Mouse (Mus musculus) spleen, adult 18-20 months (tissue): ENCODE results near the gene Lgr4.

Source experiments
- DNase-seq, 2 experiments: peaks; one replicate each; pipeline ENCODE4 v3.0.0; 2022; ENCODE audit warnings: mixed read lengths in 2 of 2

Lgr4 gene

DNA sequence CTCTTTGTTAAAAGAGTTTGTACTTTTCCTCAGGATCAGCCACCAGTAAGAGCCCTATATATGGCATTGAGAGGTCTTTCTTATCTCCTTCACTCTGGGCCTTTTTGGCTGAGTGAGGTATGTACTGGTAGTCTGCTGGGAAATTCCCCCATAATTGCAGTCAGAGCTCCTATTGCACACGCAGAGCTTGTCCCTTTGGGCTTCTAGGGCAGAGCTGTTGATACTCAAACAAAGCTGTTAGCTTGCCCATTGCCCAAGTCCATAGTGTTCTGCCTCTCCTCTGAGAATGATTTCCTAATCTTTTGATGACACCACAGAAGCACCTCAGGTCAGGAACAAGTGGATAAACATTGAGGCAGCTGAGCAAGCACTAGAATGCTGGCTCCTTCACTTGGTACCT, 67.5 kb downstream of the Lgr4 start:
- DNase-seq: no peak

DNA sequence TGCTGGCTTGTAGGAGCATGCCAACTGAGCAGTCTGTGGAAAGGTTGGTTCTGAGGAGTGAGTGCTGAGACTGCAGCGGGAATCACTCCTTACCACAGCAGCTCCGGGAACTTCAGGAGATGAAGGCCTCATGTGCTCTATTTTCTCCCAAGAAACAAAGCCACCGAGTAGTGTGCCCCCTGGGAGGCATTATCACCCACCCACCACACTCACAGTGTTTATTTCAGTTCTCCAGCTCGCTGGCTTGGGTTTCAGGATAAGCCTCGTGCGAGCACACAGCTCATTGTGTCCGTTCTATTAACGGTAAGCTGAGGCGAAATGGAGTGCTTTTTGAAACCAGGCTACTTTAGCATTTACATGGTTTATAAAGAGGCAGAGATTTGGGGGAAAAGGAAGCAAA, 68.1 kb downstream of the Lgr4 start:
- no peak for DNase-seq

DNA sequence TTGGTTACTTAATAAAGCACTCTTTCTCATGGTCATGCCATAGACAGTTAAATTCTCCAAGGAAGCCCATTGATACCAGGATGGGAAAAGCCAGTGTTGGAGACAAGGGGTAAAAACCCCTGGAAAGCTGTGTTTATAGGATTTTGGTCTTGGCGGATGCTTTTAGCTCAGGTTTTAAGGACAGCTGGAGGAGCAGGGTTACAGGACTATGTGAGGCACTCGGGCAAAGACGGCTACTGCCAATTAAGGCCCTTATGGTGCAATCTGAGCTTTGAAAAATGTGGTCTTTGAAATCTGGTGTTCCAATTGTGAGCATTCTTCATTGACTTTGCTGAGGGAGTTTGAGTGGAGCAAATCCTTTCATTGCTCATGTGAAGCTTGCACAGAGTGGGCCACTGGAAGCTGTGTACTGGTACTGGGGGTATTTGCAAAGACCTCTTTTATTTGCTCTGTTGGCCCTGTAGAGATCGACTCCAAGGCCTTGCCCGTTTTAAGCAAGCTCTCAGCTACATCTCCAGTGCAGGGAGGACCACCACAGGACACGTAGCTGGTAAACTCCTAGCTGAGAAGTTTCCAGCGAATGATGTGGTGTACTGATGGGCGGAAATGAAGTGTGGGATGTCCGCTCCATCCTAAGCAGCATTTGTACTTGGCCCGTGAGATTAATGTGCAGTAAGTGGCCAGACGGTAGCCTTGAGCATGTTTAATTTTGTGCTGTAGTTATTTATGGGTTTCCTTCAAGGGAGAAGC, 68.8 kb downstream of the Lgr4 start:
- no peak for DNase-seq

DNA sequence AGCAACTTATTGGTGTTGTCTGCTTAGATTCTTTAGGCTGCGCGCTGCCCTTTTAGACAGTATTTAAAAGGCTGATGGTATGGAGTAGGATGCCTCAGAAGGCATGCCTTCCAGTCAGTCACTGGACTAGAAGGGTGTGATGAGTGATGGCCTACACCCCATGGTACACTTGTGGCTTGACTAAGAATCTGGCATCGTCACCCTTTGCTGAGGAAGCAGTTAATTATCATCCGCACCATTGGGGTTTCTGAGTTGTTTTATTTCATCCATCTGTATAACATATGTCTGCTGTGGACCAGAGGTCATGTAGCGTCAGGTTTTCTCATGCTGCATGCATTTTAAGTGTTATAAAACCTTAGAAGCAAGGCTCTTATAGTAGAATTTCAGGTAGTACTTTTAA, 70.5 kb downstream of the Lgr4 start:
- no peak for DNase-seq

DNA sequence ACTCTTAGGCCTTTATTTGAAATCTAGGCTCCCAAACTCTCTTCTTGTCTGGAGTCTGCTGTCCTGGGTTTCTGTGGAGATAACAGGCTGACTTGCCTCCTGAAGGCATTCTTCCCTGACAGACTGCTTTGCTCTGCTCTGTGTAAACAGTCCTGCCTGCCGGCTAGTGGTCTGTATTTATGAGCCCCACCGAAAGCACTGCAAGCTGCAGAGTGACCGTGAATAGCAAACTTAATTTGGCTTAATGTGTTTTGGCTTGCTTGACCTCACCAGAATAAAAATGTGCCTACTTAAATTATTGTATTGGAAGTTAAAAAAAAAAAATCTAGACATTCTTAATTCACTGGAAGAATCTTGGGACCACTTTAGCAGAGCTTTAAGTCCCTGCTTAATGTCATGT, 71.7 kb downstream of the Lgr4 start:
- no peak for DNase-seq

DNA sequence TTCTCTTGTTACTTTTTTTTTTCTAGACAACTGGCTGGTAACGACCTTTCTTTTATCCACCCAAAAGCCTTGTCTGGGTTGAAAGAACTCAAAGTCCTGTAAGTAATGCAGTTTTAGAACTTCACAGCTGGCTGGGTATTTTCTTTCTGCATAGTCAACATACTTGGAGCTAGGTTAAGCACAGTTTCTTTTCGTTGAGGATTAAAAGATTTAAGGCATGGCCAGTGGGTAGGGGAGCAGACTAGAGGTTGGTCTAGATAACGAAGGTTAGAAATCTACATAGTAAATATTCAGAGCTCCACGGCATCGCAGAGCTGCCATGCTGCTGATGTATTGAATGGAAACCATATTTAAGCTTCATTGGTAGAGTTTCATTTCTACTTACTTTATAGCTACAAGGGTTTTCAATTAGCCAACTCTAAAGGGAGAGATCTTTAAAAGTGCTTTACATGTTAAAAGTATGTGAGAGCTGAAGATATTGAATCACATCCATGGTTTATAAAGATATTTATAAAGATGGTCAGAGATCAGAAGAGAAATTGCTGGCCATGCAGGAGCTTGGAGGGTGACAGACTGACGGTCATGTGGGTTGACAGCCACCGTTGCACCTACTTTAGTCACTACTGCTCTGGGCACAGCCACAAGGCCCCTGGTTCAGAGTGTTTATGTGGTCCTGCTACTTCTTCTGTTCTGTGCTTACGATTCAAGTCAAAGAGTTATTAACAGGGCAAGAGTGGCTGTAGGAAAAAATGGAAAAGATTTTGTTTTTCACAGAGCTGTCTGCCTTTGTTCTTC, 72.4 kb downstream of the Lgr4 start:
- no peak for DNase-seq

DNA sequence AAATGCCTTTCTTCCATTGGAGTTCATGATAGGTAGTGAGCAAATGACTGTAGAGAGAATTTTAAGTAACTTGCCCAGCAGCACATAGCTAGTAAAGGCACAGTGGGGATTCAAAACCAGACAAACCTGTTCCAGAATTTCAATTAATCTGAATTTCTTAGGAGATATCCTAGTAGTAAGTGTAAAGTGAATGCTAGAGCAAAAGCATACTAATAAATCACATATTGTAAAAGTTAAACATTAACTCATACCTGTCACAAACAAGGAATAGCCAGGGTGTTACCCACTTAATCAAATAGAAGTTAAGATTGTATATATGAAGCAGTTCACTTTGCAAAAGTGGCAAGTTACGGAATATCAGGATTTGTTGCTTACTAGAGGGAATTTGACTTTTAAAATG, 74.3 kb downstream of the Lgr4 start:
- DNase-seq: no peak

DNA sequence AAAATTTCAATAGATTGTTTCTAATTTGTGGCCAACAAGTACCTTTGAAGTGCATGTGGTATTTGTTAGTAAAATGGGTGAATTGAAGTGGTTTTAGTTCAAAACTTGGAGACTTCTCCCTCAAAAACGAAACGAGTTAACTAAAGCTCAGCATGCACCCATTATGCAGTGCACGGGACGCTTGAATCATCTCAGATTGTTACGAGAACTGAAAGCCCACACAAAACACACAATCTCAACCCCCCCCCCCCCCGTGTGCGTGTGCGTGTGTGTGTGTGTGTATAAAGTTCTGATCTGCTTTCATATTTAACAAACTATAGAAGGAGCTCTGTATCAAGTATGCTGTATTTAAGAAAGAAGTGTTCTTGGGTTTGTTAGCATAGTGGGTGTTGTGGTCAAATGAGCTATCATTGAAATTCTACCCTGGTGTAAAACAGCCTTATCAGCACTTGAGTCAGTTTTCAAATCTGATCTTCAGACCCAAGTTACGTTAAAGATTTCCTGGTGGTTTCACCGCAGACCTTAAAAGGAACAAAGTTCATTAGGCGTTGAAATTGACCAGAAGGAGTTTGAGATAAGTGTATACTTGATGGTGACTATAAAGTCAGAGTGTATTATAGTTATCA, 75.1 kb downstream of the Lgr4 start:
- no peak for DNase-seq

DNA sequence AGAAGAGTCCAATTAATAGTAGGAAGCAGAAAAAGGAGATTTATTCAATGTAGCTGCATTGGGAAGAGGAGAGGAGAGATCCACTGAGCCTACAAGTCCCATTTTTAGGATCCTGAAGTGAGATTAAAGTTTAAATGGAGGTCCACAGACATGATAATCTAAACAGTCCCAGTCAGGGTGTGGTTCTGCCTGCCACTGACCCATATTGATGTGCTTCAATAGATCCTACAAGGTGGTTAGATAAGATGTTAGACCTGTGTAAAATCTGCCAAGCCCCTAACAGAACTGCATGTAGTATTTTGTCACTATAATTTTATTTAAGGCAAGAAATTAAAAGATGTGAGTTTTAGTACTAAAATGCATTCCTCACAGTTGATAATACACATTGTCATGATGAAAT, 76.0 kb downstream of the Lgr4 start:
- DNase-seq: no peak

DNA sequence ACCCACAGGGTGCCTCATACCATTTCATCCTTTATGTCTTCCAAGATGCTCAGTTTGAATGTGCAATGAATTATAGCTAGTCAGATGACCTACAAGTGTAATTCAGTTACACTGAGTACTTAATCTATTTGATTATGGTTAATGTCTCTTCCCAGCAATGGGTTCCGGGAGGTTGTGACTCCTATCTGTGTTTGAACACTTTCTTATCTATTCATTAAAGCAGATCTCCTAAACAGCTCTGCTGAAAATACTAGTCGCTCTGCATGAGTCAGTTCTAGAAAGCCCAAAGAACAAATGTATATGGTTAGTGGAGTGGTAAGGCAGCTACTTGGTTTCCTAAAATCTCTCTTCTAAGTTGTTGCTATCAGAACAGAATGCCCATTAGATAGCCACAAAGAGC, 77.6 kb downstream of the Lgr4 start:
- DNase-seq: no peak

DNA sequence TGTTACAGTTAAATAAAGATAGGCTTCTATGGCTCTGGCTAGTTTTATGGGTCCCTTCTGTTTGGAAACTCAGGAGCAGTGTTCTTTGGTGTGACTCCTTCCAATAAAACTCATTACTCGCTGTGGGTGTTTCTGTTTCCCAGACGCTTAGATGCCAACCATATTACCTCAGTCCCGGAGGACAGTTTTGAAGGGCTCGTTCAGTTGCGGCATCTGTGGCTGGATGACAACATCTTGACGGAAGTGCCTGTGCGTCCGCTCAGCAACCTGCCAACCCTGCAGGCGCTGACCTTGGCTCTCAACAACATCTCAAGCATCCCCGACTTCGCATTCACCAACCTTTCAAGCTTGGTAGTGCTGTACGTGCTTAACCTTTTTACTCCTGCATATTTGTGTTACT, 79.0 kb downstream of the Lgr4 start:
- no peak for DNase-seq

DNA sequence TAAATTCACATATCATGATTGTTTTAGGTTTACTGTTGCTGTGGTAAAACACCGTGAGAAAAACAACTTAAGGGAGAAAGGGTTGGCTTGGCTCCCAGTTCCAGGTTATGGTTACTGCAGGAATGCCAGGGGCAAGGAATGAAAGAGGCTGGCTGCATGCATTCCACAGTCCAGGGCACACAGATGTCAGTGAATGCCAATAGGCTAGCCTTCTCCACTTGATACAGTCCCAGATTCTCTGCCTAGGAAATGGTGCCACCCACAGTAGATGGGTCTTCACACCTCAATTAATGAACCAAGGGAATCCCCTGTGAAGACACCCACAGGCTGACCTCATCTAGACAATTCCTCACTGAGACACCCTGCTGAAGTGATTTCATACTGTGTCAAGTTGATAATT, 87.2 kb downstream of the Lgr4 start:
- DNase-seq: no peak

DNA sequence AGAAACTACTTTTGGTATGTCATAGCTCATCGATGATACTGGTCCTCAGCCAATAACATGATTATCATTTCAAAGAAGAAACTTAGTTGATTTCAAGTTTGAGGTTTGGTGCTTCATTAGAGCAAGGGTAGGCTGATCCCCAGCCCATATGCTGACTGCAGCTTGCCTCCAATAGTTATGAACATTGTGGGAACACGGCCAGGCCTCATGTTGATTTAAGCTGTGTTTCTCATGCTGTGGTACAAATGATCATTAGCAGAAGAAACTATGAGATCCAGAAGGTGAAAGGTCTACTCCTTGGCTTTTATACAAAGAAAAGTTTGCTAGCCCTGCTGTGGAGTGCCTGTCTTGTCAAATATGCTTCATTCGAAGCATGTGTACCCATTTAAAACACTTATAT, 87.7 kb downstream of the Lgr4 start:
- no peak for DNase-seq

DNA sequence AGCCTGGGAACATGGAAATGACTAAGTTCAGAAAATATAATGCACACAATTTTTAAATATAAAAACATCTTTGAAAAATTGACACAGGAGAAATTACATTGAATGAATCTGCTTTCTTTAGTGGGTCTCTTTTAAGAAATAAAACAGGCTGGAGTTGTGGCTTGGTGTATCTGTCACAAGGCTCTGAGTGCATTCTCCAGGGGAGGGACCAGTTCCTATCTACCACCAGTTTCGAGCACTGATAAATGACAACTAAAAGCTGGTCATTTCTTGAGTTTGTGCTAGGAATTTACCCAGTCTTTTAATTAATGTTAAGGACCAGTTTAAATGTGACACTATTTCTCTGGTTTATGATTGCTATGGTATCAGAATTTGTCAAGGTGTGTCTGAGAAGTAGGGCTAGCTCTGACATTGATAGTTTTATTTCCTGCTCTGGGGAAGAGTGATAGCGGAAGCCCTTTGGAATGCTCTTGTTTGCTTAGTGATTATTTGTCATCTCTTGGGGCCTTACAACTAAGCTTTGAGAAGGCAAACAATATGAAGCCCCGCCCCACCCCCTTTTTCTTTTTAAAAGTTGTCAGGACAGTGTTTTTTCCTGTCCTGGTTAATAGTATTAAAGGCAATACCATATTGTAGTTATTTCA, 88.3 kb downstream of the Lgr4 start:
- DNase-seq: no peak

DNA sequence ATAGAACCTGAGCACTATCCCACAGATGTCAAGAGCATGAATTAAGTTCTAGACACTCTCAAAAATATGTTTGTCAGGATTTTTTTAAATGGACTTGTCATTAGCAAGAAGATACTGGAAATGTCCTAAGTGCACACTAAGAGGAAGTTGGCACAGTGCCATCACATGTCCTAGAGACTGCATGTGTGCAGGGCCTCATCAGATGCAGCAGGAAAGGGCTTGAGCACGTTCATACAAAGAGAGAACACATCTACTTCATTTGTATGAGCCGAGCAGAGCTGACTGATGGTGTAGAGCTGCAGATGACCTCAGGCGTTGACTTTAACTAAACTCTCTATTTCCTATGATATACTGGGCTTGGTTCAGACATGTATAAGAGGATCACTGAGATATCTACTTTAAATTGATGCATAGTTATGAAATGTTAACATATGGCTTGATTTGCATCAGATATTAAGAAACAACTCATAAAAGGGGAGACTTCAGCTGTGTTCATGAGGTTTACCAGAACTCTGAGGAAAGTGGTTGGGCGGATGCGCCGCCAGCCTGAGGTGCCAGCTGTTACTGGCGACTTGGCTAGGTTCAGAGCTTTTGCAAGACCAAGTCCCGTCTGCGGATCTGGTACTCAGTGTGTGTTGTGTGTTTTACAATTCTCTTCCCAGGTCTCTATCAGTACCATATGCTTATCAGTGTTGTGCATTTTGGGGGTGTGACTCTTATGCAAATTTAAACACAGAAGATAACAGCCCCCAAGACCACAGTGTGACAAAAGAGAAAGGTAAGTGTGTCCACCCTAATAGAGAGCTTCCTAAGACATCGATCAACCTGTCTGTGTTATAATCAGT, 90.2 kb downstream of the Lgr4 start:
- DNase-seq: no peak

DNA sequence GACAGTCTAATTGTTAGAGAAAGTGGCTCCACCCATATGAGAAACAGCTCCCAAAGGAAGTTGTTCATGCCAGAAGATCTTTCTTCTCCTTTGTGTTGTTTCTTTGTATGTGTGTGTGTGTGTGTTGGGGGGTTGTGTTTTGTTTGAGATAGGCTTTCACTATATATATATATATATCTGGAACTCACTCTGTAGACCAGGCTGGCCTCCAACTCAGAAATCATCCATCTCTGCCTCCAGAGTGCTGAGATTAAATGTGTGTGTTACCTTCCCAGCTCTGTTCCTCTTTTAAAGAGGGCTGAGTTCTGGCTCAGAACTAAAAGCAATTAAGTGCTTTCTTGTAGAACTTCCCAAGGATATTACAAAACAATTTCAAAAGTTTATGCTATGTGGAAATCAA, 92.0 kb downstream of the Lgr4 start:
- no peak for DNase-seq

DNA sequence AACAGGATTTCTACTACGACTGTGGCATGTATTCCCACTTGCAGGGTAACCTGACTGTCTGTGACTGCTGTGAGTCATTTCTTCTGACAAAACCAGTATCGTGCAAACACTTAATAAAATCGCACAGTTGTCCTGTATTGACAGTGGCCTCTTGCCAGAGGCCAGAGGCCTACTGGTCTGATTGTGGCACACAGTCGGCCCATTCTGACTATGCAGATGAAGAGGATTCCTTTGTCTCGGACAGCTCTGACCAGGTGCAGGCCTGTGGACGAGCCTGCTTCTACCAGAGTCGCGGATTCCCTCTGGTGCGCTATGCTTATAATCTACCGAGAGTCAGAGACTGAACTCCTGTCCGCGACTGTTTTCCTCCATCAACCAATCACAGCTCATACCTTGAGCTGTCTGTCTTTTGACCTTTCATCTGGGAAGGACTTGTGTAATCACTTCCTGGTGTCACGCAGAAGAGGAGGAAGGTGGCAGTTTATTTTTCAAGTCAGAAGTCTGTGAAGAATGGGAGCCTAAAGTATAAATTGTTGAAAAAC, 94.8 kb downstream of the Lgr4 start:
- DNase-seq: no peak

DNA sequence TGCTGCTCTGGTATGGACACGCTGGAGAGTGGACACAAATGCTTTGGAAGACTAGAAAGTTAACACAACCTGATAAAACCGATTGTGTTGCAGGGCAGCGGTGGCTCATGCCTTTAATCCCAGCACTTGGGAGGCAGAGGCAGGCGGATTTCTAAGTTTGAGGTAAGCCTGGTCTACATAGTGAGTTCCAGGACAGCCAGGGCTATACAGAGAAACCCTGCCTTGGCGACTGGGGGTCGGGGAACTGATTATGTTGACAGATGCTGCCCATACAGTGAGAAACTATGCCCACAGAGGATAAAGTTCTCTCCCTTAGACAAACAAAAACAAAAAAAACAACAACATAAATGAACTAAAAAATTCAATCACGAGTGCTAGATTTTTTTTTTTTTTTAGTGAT, 99.6 kb downstream of the Lgr4 start:
- no peak for DNase-seq

DNA sequence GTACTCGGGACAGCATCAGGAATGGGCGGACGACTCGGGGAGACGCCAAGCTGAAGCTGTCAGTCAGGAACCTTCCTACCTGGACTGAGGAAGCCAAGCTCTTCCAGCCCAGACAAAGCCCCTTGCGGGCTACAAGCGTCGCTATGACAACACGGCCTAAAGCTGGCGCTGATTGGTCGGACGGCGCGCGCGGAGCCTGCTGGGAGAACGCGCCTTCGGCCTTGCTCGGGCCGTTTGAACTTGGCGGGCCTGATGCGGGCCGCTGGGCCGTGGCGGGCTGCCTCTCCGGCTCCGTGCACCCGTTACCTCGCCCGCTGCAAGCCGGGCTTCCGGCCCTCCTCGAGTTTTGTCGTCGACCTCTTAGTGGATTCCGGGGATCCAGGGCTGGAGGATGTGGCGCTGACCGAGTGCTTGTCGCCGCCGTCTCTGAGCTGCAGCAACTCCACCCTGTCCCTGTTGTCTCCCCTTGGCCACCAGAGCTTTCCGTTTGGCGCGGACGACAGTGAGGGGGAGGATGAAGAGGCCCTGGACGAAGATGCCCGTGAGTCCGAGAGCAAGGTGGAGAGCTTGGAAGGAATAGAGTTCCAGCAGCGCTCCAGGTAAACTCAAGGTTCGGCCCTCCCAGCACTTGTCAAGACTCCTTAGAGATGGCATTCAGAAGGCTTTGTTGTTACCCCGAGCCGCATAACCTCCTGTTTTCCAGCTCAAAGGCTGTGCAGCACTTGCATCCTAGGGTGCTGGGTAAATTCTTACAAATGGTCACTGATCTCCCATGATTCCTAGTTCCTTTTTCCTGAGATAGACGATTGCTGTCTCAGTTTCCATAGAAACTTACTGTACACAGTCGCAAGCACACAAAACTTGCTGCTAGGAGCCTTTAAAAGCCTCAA, 100.4 kb downstream of the Lgr4 start, which contains the start of gene Ccdc34:
Gene Ccdc34, plus strand, starts transcription at position 202 of the 890 bp plus-strand sequence.
- peak; percentile 72 to 78 for DNase-seq

DNA sequence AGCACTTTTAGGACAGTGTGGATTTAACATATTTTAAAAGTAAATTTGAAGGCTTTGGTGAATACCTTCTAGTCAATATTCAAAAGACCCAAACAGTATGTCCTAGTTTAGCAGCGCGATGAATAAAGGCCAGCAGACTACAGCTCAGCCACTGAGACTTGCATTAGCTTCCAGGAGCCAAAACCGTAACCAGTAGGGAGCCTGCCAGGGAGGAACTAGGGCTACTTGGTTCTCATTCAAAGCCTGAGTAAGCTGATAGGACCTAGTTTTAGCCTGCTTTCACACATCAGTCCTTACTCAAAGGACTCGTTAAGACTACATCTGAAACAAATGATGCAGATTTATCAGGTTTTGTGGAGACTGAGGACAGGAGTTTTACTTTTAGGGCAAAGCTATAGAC, 102.2 kb downstream of the Lgr4 start:
- DNase-seq: no peak

DNA sequence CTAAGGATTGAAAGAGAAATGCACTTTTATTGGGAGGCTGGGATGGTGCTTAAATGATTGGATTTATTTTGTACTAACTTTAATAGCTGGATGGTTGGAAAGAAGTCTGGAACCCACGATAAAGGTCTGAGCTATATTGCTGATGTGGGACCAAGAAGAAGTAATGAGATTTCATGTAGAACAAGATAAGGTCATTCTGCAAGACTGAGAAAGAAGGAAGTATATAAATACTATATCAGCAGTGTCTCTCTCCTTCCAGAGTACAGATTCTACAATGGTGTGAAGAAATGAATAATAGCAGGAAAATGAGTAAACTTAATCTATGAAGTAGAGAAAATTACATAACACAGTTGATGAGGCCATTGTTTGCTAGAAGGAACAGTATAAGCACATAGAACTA, 103.0 kb downstream of the Lgr4 start:
- DNase-seq: no peak
